Mouse (Mus musculus) spleen, adult 2 months (tissue): ENCODE data around the gene Btbd35f19.
"Not testable (repeated sequence)": the region's sequence is repeated elsewhere in the genome, so short reads cannot be mapped to it uniquely, and the experiment has no call there.

Experiments
- CTCF ChIP-seq: fragments of 200-500 bp; IDR thresholded peaks from 2 replicates; pipeline ENCODE4 v1.5.1; 2011; ENCODE audit warnings: mild to moderate bottlenecking, inconsistent platforms; ENCODE audit not compliant: insufficient read depth, insufficient read length, insufficient replicate concordance; ENCODE audit errors: extremely low read depth
- POLR2A ChIP-seq: fragments of 200-500 bp; IDR thresholded peaks from 2 replicates; pipeline ENCODE4 v1.6.1; 2011; ENCODE audit warnings: low read depth, low read length, inconsistent platforms

DNA sequence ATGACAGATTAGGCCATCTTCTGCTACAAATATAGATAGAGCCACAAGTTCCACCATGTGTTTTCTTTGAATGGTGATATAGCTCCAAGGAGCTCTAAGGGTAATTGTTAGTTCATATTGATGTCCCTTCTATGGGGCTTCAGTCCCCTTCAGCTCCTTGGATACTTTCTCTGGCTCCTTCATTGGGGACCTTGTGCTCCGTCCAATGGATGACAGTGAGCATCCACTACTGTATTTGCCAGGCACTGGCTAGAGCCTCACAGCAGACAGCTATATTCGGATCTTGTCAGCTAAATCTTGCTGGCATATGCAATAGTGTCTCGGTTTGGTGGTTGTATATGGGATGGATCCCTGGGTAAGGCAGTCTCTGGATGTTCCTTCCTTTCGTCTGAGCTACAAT, 41.8 kb downstream of the Btbd35f19 start:
- TF ChIP-seq CTCF, POLR2A: not testable (repeated sequence)
